Mouse (Mus musculus): ENCODE measurements around the gene Tatdn2.
"Not testable (repeated sequence)": the region's sequence is repeated elsewhere in the genome, so short reads cannot be mapped to it uniquely, and the experiment has no call there.

The Tatdn2 gene

DNA sequence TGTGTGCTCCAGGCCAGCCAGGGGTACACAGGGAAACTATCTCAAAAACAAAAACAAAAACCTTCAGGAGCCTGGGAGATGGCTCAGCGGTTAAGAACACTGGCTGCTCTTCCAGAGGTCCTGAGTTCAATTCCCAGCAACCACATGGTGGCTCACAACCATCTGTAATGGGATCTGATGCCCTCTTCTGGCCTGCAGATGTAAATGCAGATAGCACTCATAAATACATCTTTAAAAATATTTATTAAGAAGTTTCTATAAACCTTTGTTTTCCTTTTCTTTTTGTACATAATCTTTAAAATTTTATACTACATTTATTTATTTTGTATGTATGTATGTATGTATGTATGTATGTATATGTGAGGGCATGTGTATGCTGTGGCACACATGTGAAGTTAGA, 24.8 kb upstream of the Tatdn2 start:
- not testable (repeated sequence) for DNase-seq

DNA sequence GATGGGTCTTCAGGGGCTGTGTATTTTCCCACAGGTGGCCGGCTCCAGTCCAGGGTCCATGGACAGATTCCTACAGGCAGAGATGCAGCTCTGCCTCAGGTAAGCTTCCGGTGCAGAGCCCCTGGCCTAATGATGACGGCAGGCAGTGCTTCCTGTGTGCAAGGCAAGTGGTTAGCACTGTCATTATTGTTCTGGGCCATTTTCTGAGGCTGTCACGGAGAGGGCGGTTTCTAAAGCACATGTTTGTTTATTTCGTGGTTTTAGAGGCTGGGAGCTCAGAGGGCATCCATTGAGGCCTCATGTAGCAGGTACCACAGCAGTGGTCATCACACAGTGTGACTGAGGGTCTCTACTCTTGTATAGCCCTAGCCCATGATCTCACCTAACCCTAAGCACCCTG, 23.9 kb upstream of the Tatdn2 start:
- DNase-seq: no peak

- no peak for DNase-seq
Measured at GRCm38 (mm10) chr6:113675234-113675633, 21.6 kb upstream of the Tatdn2 start.

DNA sequence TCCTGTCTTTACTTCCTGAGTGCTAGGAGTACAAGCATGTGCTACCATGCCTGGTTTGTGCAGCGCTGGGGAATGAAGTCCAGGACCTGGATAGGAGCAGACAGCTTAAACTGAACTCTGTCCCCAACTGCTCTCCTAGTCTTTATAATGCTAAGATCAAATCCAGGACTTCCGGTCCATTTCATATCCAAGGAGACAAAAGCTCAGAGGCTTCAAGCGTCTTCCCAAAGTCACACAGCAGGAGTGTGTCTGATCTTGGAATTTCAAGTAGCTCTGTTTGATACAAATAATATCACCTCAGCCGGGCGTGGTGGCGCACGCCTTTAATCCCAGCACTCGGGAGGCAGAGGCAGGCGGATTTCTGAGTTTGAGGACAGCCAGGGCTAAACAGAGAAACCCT, 20.9 kb upstream of the Tatdn2 start:
- DNase-seq: no peak

GRCm38 (mm10) chr6:113677070-113677734, 19.6 kb upstream of the Tatdn2 start:
- DNase-seq: no peak

- DNase-seq: no peak
Measured at GRCm38 (mm10) chr6:113678246-113679012, 18.4 kb upstream of the Tatdn2 start.

DNA sequence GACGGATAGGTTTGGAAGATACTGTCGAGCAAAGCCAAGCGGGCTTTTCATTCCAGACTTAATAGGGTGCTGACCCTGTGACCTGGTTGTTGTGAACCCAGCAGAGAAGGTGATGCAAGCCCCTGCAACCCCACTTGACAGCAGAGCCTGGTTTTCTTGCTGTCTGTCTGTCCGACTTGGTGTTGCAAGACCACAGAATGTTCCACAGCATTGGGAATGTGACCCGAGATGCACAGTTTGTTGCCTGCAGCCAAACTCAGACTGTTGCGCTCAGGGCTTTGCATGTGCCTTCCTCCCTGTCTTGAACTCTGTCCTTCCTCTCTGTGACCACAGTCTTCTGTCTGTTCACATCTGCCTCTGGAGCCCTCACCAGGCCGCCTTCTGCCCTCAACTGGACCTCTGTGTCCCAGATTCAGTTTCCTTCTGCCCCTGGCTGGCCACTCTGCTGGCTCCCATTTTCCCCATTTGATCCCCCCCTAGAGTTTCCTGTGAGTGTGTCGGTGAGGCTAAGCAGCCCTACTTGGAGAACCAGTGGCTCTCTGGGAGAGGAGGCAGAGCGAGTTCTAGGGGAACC, 16.8 kb upstream of the Tatdn2 start:
- no peak for DNase-seq

- DNase-seq: peak; percentile 92
Measured at GRCm38 (mm10) chr6:113681271-113681670, 15.6 kb upstream of the Tatdn2 start.

DNA sequence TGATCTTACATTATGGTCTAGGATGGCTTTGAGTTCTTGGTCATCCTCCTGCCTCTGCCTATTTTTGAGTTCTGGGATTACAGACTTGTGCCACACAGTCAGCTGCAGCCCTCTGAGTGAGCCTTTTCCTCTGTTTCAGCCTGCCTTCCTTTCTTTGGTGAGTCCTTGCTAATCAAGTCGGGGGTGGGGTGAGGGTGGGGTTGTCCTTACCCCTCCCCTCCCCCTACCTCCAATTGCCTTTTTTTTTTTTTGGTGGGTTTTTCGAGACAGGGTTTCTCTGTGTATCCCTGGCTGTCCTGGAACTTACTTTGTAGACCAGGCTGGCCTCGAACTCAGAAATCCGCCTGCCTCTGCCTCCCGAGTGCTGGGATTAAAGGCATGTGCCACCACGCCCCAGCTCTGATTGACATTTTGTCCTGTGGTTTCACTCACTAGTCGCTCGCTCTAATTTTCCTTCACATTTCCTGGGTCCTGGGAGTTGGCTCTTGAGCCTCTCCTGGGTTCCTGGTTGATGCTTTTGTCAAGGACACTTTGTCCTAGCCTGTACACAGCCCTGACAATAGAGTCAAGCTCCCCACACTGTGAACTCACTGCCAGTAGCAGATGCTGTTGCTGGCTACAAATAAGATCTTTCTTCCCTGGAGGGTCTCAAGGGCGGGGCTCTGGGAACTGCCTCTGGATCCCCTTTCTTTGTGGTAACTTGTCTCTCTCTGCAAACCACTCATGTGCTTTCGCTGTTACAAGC, 13.6 kb upstream of the Tatdn2 start:
- DNase-seq: no peak

GRCm38 (mm10) chr6:113686551-113687125, 10.2 kb upstream of the Tatdn2 start:
- peak; percentile 64 for DNase-seq

- DNase-seq: peak; percentile 59
Measured at GRCm38 (mm10) chr6:113690008-113690399, 6.8 kb upstream of the Tatdn2 start.

- DNase-seq: peak; percentile 87
Measured at GRCm38 (mm10) chr6:113690400-113691083, 6.3 kb upstream of the Tatdn2 start.

- DNase-seq: no peak
Measured at GRCm38 (mm10) chr6:113691084-113691462, 5.8 kb upstream of the Tatdn2 start.

DNA sequence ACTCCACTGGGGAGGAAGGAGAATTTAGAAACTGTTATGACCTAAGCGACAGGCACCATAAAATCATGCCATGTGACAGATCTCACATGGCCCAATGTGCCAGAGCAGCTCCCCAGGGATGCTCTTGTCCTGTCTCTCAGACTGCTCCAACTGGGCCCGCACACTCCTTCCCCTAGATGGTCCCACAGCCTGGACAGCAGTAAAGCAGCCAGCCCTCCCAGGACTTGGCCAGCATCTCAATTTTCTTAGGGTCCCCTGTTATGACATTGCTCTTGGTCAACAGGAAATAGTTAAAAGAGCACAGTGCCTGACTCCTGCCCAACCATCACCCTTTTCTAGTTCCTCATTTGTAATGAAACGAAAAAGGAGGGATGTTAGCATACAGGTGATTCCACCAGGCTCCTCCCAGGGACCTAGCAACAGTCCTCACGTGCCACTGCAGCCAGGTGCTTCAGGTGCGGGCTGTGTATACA, 4.2 kb upstream of the Tatdn2 start:
- no peak for DNase-seq

DNA sequence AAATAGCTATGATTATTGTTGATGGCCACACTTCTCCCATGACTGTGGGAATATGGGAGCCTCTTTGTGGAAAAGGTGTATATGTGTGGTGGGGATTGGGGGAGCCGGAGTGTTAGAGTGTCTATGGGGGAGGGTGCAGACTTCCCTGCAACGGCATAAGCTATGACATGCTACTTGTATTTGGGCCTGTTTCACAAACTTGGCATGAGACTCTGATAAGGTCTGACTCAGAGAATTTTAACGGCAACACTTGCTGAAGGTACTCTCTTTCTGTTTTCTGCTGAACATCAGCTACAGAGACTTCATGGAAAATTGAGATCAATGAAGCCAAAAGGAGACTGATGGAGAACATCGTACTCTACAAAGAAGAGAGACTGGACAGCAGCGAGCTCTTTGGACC, 3.5 kb upstream of the Tatdn2 start:
- DNase-seq: no peak

DNA sequence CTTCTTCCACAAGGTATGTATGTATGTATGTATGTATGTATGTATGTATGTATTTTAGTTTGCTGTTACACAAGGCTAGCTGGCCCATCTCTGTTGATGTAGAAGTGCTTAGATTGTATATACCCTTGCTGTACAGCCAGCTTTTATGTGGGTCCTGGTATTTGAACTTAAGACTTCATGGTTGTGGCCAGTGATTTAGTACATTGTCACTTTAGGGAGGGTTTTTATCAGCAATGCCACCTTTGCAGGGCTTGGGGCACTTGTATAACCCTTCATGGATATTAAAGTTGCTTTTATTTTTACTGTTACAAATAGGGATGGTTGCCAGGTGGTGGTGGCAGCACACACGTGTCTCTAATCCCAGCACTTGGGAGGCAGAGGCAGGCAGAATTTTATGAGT, 1.6 kb upstream of the Tatdn2 start:
- DNase-seq: no peak

- DNase-seq: peak; percentile 19
Measured at GRCm38 (mm10) chr6:113695766-113696355, 989 bp upstream of the Tatdn2 start.

- peak; percentile 45 for DNase-seq
Measured at GRCm38 (mm10) chr6:113697222-113698205, 664 bp downstream of the Tatdn2 start.

GRCm38 (mm10) chr6:113712718-113713117, 15.9 kb downstream of the Tatdn2 start:
- DNase-seq: no peak

- DNase-seq: not testable (repeated sequence)
Measured at GRCm38 (mm10) chr6:113713389-113713788, 16.5 kb downstream of the Tatdn2 start.

DNA sequence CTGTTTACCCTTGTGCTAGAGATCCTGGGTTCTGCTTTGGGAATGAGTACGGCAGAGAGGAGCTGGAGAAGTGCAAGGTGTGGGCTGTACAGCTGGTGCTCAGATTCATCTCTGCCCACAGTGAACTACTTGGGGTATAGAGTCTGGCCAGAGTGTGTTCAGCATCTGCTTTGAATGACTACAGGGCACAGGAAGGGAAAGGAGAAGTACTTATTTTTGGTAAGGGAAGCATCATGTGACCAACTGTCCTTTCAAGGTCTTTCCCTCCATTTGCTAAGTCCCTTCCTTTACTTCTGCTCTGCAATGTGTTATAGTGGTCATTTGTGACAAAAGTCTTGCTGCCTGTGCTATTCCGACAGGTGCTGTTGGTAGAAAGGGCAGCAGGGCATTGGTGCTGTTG, 17.4 kb downstream of the Tatdn2 start:
- DNase-seq: no peak

Data from lung, postnatal 10 days (tissue).